8 mouse cellular contexts compared by ENCODE assay signal in genomic region chr1:92910925-92911720, GRCm38 (mm10). TPM values are rescaled to one million over a fixed set of nuclear protein-coding genes. Genes with fewer than 3 reads are reported as not detected.
A peak's percentile ranks its signal among the peaks of the same experiment; 100 is the strongest.
DNase-seq lines count a peak whose midpoint lies in the region; ATAC-seq and TF ChIP-seq lines count a peak whose summit lies in the region.

No protein-coding gene starts in this region.

- intact Hi-C loops in gastrocnemius, postnatal 36 days (cut with DNase I), result no loop called here

- peak overlapping the region; percentile 96 for H3K27ac ChIP-seq in midbrain, postnatal 0 days (ENCODE audit: low read depth, low read length)
- H3K27ac ChIP-seq in stomach, embryonic 15.5 days, result peak overlapping the region; percentile 93

- peak; percentile 2; the same call in 1 of the 2 replicates for TF ChIP-seq CTCF in midbrain, postnatal 0 days (IDR thresholded peaks at IDR 0.05)

- H3K4me3 ChIP-seq in midbrain, postnatal 0 days (ENCODE audit: low read depth, low read length), result peak overlapping the region; percentile 84
- peak overlapping the region; percentile 68 for H3K4me3 ChIP-seq in stomach, embryonic 15.5 days (replicated peaks)

- peak overlapping the region; percentile 95 for H3K4me2 ChIP-seq in midbrain, postnatal 0 days (ENCODE audit: low read depth, low read length, poor library complexity, severe bottlenecking)
- peak overlapping the region; percentile 87 for H3K4me2 ChIP-seq in stomach, embryonic 15.5 days

- peak overlapping the region; percentile 96 for H3K9ac ChIP-seq in midbrain, postnatal 0 days (replicated peaks; ENCODE audit: low read length, poor library complexity, severe bottlenecking)
- peak overlapping the region; percentile 62 for H3K9ac ChIP-seq in stomach, embryonic 15.5 days

- DNase-seq in CD4-positive, CD25-positive, alpha-beta regulatory T cell, adult 2 months (ENCODE audit: low read depth, low spot score), result peak; percentile 67
- peak; percentile 60 for DNase-seq in embryo, embryonic 10 days (ENCODE audit: low spot score)
- DNase-seq in gastrocnemius, postnatal 36 days, result peak; percentile 46 to 58
- DNase-seq in kidney, adult 18-20 months, result peak; percentile 71
- DNase-seq in liver, result peak; percentile 48
- peak; percentile 68 for DNase-seq in midbrain, postnatal 0 days (ENCODE audit: low spot score)

- H3K36me3 ChIP-seq in midbrain, postnatal 0 days (ENCODE audit: insufficient read depth, low read length), result peaks cover 21% of the 10 kb centered on the region
- peaks cover 17% of the 10 kb centered on the region for H3K36me3 ChIP-seq in stomach, embryonic 15.5 days

- no peaks in the 10 kb centered on the region for H3K9me3 ChIP-seq in midbrain, postnatal 0 days (ENCODE audit: low read length)
- H3K9me3 ChIP-seq in stomach, embryonic 15.5 days, result no peaks in the 10 kb centered on the region

- ATAC-seq in CD4-positive, CD25-positive, alpha-beta regulatory T cell, adult 4 months, result no peak
- peak; percentile 62 for ATAC-seq in midbrain, postnatal 0 days (ENCODE audit: low FRiP score)
- ATAC-seq in stomach, embryonic 15.5 days (ENCODE audit: insufficient read depth, low FRiP score, low read depth), result peak; percentile 20; the same call in 1 of the 2 replicates

- WGBS in midbrain, postnatal 0 days, result under 1% methylated on average over 61 of the region's 85 CpGs
- under 1% methylated on average over 66 of the region's 85 CpGs for WGBS in stomach, embryonic 15.5 days

- H3K27me3 ChIP-seq in midbrain, postnatal 0 days (ENCODE audit: insufficient read depth, low read length), result no peaks in the 10 kb centered on the region
- H3K27me3 ChIP-seq in stomach, embryonic 15.5 days (replicated peaks), result no peaks in the 10 kb centered on the region

- H3K4me1 ChIP-seq in midbrain, postnatal 0 days (ENCODE audit: insufficient read depth, low read length), result peaks cover 26% of the 10 kb centered on the region
- H3K4me1 ChIP-seq in stomach, embryonic 15.5 days, result peaks cover 30% of the 10 kb centered on the region

RNA-seq across cellular contexts. Expression of gene Rnpepl1, which starts 0.5 kb away (rescaled TPM):
- 10 to 100 TPM; 23.2 to 32.8 TPM for polyA plus RNA-seq in CD4-positive, CD25-positive, alpha-beta regulatory T cell, adult 4 months (2017; shearing (Covaris generic))
- 10 to 100 TPM; 62.7 to 66.0 TPM for total RNA-seq in gastrocnemius, postnatal 36 days (2021)
- 37.2 and 39.3 TPM in 2 replicates for total RNA-seq in midbrain, postnatal 0 days (2014; rRNA removed)
- 28.0 and 29.6 TPM in 2 replicates for polyA plus RNA-seq in midbrain, postnatal 0 days (2015; fragmentation: Nextera tagmentation; extraction: Ambion mirVana)
- 44.0 and 45.5 TPM in 2 replicates for polyA plus RNA-seq in stomach, embryonic 15.5 days (2015; fragmentation: Nextera tagmentation; extraction: Ambion mirVana)

RNA-seq across cellular contexts. Expression of gene Dusp28, which starts 4.3 kb away (rescaled TPM):
- 1 to 10 TPM; 4.2 to 4.4 TPM for polyA plus RNA-seq in CD4-positive, CD25-positive, alpha-beta regulatory T cell, adult 4 months (2017; shearing (Covaris generic))
- total RNA-seq in gastrocnemius, postnatal 36 days (2021), result 10 to 100 TPM; 20.4 to 22.2 TPM
- total RNA-seq in midbrain, postnatal 0 days (2014; rRNA removed), result 30.2 and 34.8 TPM in 2 replicates
- 24.6 and 25.4 TPM in 2 replicates for polyA plus RNA-seq in midbrain, postnatal 0 days (2015; fragmentation: Nextera tagmentation; extraction: Ambion mirVana)
- 12.8 and 15.9 TPM in 2 replicates for polyA plus RNA-seq in stomach, embryonic 15.5 days (2015; fragmentation: Nextera tagmentation; extraction: Ambion mirVana)

RNA-seq across cellular contexts. Expression of gene Ankmy1, which starts 8.4 kb away (rescaled TPM):
- polyA plus RNA-seq in CD4-positive, CD25-positive, alpha-beta regulatory T cell, adult 4 months (2017; shearing (Covaris generic)), result 1 to 10 TPM in 1 of 2 experiments, under 1 TPM in 1; 0.65 to 1.1 TPM
- under 1 TPM; 0.10 to 0.18 TPM for total RNA-seq in gastrocnemius, postnatal 36 days (2021)
- 0.28 TPM in 1 of 2 replicates, not detected in the other for total RNA-seq in midbrain, postnatal 0 days (2014; rRNA removed)
- 0.39 and 0.56 TPM in 2 replicates for polyA plus RNA-seq in midbrain, postnatal 0 days (2015; fragmentation: Nextera tagmentation; extraction: Ambion mirVana)
- 0.19 and 0.34 TPM in 2 replicates for polyA plus RNA-seq in stomach, embryonic 15.5 days (2015; fragmentation: Nextera tagmentation; extraction: Ambion mirVana)

RNA-seq across cellular contexts. Expression of gene Capn10, which starts 23.1 kb away (rescaled TPM):
- 10 to 100 TPM in 1 of 2 experiments, 1 to 10 TPM in 1; 7.8 to 12.5 TPM for polyA plus RNA-seq in CD4-positive, CD25-positive, alpha-beta regulatory T cell, adult 4 months (2017; shearing (Covaris generic))
- 1 to 10 TPM; 3.4 to 4.8 TPM for total RNA-seq in gastrocnemius, postnatal 36 days (2021)
- 84.7 and 101 TPM in 2 replicates for total RNA-seq in midbrain, postnatal 0 days (2014; rRNA removed)
- 52.8 and 55.6 TPM in 2 replicates for polyA plus RNA-seq in midbrain, postnatal 0 days (2015; fragmentation: Nextera tagmentation; extraction: Ambion mirVana)
- polyA plus RNA-seq in stomach, embryonic 15.5 days (2015; fragmentation: Nextera tagmentation; extraction: Ambion mirVana), result 35.5 and 35.9 TPM in 2 replicates

RNA-seq across cellular contexts. Expression of gene Gpr35, which starts 39.5 kb away (rescaled TPM):
- 1 to 10 TPM; 2.4 to 3.7 TPM for polyA plus RNA-seq in CD4-positive, CD25-positive, alpha-beta regulatory T cell, adult 4 months (2017; shearing (Covaris generic))
- total RNA-seq in gastrocnemius, postnatal 36 days (2021), result under 1 TPM in 1 of 2 experiments, not detected in 1; 0.39 TPM
- total RNA-seq in midbrain, postnatal 0 days (2014; rRNA removed), result 0.76 and 0.88 TPM in 2 replicates
- polyA plus RNA-seq in midbrain, postnatal 0 days (2015; fragmentation: Nextera tagmentation; extraction: Ambion mirVana), result 0.36 and 0.73 TPM in 2 replicates
- polyA plus RNA-seq in stomach, embryonic 15.5 days (2015; fragmentation: Nextera tagmentation; extraction: Ambion mirVana), result 6.2 and 7.7 TPM in 2 replicates
